Mouse (Mus musculus): ENCODE data around the gene Oxct1.

GRCm38 (mm10) chr15:3984876-3985275 lies 41.3 kb upstream of the Oxct1 start:
- TF ChIP-seq CTCF (IDR thresholded peaks at IDR 0.05; ENCODE audit: extremely low read depth, insufficient read depth, insufficient read length, insufficient replicate concordance), result no peak
- no peak for TF ChIP-seq POLR2A (IDR thresholded peaks at IDR 0.05; ENCODE audit: low read depth, low read length)

All from spleen, adult 2 months (tissue).